Mouse (Mus musculus) cerebellum, postnatal 14 days (tissue): Measurements from ENCODE around the gene Opn3.

Experiments used
- DNase-seq, 2 experiments: peaks; one replicate each; pipeline ENCODE4 v3.0.0; 2021; ENCODE audit warnings: mixed read lengths in 2 of 2

Gene Opn3

GRCm38 (mm10) chr1:175648615-175649014 lies 44.0 kb downstream of the Opn3 start:
- no peak for DNase-seq

DNA sequence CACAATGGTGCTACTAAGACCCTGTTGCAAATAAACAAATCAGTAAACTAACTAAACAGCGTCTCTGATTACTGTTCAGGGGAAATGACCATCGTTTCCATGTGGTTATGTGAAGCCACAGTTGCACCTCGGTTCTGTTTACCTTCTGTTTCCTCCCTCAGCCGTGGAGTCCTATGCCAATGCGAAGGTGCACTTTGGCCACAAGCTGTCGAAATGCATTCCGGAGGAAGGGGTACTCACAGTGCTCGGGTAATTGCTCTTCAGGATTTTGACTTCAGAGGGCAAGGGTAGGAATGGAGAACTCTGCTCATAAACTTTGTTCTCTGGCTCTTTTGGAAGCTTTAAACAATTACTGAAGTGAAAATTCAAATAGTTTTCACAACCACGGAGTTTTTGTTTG lies 45.6 kb downstream of the Opn3 start:
- DNase-seq = no peak

DNA sequence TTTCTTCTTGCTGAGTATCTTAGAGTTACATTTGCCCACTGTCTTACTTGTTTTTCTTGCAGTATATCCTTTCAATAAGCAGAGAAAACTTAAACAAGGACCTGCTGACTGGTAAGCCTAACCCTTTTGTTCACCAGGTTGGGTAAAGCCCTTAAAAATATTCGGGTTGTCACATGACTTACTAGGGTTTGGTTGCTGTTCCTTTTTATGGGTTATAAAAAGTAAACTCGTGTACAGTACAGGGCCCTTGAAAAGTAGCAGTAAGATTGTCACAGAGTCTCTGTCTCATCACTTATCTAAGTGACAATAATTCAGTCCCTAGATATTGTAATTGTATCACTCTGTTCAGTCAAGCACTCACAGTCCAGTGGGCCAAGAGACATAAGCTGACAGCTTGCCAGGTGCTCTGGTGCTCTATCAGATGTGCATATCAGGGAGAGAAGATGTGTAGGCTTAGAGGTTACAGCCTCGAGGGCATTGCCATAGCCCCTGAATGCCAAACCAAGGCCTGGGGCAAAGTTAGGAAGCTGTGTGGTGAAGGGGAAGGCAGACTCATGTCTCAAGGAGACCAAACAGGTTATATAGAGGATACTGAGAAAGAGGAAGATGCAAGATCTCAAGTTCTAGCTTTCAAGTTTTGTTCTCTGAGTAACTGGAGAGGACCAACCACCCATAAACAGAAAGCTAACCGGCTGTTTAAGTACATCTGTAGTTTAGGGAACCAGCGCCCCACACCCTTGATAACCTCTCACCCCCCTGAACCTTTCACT lies 48.9 kb downstream of the Opn3 start:
- no peak for DNase-seq

DNA sequence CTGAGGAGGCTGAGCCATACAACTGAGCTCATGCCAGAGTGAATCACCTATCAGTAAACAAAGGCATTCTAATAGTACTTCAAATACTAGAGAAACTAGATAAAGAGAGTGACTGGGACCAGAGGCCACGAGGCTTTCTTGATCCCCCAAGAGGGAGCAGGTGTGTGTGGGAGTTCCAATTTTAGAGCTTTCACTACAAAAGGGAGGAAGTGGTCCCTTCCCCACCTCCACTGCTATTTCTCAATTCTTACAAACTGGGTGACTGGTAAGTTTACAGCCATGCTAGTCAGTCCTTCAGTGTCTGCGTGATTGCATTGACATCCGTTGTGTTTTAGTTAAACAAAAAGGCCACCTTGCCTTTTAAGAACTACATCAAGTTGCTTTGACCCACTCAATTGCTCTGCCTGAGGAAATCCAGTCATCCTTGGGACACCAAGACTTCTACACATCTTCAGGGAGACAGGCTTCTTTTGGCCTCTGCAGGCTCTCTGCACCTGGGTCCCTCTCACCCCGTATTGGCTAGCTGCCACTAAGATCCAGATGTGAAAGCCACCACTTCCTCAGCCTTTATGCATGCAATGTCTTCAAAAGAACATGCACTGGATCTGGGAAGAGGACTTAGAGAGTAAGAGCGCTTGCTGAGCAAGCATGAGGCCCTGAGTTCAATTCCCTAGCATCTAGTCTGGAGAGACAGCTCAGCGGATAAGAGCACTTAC lies 52.0 kb downstream of the Opn3 start:
- no peak for DNase-seq

DNA sequence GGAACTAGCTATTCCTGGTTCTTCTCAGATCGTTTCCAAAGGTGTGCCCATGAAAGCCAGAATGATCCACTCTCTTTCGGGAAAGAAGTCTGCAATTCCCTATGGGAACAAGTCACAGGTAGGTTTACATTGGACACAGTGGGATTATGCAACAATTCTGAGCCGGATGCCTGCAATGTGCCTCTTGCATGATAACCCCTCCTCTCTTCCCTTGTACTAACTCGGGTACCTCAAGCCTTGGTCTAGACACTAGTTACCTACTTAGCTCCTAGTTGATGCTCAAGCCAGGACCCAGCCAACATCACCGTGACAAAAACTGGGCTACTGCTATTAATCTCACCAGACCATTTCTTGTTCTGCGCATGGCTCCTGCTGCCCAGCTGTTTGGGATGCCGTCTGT lies 53.5 kb downstream of the Opn3 start:
- DNase-seq = no peak

GRCm38 (mm10) chr1:175637677-175638076 lies 54.9 kb downstream of the Opn3 start:
- no peak for DNase-seq

GRCm38 (mm10) chr1:175632470-175632869 lies 60.1 kb downstream of the Opn3 start:
- no peak for DNase-seq

- no peak for DNase-seq
Measured at GRCm38 (mm10) chr1:175631721-175632221, 60.8 kb downstream of the Opn3 start.

GRCm38 (mm10) chr1:175631080-175631479 lies 61.5 kb downstream of the Opn3 start:
- no peak for DNase-seq

DNA sequence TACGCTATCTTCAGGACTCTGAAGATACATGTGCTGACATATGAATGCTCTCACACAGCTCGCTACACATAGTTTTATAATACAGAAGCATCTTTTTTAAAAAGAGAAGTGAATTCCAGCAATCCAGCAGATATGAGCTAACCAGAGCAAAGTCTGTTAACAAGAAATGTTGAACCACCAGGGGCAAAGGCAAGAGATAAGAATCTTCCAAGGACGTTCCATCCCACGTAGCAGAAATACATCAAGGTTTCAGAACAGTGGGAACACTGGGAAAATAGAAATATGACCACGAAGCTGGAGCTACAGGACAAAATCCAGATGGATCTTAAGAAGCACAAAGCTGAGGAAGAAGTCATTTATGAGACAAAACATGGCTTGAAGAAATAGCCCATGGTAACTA lies 62.2 kb downstream of the Opn3 start:
- DNase-seq = no peak

- no peak for DNase-seq
Measured at GRCm38 (mm10) chr1:175629248-175629647, 63.3 kb downstream of the Opn3 start.

DNA sequence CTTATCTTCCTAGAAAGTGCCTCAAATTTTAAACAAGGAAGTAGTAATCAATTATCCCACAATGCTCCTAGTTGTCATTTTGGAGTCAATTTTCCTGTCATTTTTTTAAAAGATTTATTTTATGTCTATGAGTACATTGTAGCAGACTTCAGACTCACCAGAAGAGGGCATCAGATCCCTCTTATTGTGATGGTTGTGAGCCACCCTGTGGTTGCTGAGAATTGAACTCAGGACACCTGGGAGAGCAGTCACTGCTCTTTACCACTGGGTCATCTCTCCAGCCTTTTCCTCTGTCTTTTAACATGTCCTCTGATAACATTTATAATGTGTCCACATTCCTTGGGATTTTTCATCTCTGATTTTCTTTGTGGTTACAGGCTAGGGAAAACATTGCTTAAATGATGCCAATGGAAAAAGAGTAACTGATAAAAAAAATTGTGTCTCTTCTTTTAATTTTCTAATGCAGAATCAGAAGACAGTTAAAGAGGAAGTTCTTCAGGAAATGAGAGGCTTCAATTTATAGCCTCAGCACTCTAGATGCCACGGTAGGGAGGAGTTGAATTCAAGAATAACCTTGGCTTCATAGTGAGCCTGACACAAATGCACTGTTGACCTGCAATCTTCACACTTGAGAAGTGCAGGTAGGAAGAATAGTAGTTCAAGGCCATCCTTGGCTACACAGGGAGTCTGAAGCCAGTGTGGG lies 66.4 kb downstream of the Opn3 start:
- DNase-seq = peak; percentile 36 to 48

DNA sequence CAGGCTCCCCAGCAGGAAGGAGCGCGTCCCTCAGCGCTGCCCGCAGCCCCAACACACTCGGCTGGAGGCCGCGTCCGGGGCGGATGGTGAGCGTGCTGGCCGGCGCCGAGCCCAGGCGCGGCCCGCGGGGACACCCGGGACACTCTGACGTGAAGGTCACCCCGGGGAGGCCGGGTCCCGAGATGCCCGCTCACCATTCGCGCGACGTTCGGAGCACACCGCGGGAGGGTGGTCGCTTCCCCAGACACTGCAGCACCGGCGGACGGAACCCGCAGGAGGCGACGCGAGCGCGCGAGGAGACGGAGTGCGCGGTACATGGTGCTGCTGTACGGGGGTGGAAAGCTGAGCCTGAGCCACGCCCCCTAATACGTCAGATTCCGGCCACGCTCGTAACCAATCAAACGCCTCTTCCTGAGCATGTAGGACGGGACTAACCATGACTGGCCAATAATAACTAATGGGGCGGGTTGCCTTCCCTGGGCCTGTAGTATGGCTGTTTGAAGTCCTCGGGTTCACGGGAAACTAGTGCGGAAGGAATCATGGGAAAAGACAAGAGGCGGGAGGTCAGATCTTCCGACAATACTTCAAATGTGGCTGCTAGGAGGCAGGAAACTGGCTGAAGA lies 67.2 kb downstream of the Opn3 start, which contains the start of gene Fh1:
Gene Fh1, minus strand, starts transcription at position 379 of the 623 bp plus-strand sequence.
- peak; percentile 93 to 96 for DNase-seq

- no peak for DNase-seq
Measured at GRCm38 (mm10) chr1:175623656-175624055, 68.9 kb downstream of the Opn3 start.

GRCm38 (mm10) chr1:175619814-175620431 lies 72.7 kb downstream of the Opn3 start, which contains the start of gene Kmo:
Gene Kmo, plus strand, starts transcription at chr1:175620381.
- no peak for DNase-seq

DNA sequence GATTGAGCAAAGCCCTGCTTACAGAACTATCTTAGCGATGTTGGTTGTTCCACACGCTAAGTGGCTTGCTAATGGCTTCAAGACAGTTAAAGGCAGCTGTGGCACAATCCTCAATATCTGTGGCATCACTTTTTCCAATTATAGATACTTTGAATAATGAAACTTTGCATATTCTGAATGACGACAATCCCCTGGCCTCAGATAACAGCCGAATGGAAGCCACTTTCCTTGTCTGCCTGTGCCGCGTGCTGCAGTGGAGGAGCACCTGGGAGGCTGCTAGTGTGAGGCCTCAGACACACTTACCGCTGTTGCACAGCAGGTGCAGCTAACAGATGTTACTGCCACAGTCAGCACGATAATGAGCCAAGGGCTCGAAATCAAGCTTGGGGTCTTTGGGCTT lies 77.6 kb downstream of the Opn3 start:
- no peak for DNase-seq
